Mouse (Mus musculus) MEL (cell line): ENCODE results near the gene Cul3. TPM values are rescaled to one million over a fixed set of nuclear protein-coding genes. Genes with fewer than 3 reads are reported as not detected.

ENCODE experiments used
- DNase-seq: peaks from one replicate; pipeline ENCODE4 v3.0.0; 2011; ENCODE audit warnings: low read depth, low spot score
- H3K27ac ChIP-seq: 2 replicates; pipeline ENCODE4 v1.5.1; 2012; ENCODE audit warnings: low read depth, mild to moderate bottlenecking, control low read depth, low read length, moderate library complexity; ENCODE audit not compliant: control insufficient read depth
- H3K27me3 ChIP-seq, 2 experiments: fragments of 150-350 bp in 1 of 2; sonication (generic) in 1 of 2; 2 replicates each; pipeline ENCODE4 v1.6.1; 2012; ENCODE audit warnings: low read length in 2 of 2, mild to moderate bottlenecking in 2 of 2, improper control_type of control experiment in 1 of 2, moderate library complexity in 1 of 2; ENCODE audit not compliant: insufficient read depth in 2 of 2, control insufficient read depth in 1 of 2
- H3K36me3 ChIP-seq, 2 experiments: 2 replicates each; pipeline ENCODE4 v1.6.1; 2012 to 2014; ENCODE audit warnings: low read length in 2 of 2, improper control_type of control experiment in 1 of 2, inconsistent platforms in 1 of 2, mild to moderate bottlenecking in 1 of 2; ENCODE audit not compliant: insufficient read depth in 2 of 2, control insufficient read depth in 1 of 2
- H3K4me1 ChIP-seq, 2 experiments: fragments of 150-350 bp in 1 of 2; sonication (generic) in 1 of 2; 2 replicates each; pipeline ENCODE4 v1.6.1; 2012; ENCODE audit warnings: low read length in 2 of 2, improper control_type of control experiment in 1 of 2, mild to moderate bottlenecking in 1 of 2; ENCODE audit not compliant: insufficient read depth in 2 of 2, control insufficient read depth in 1 of 2
- H3K4me3 ChIP-seq, 2 experiments: fragments of 150-350 bp in 1 of 2; sonication (generic) in 1 of 2; 2 replicates each; pipeline ENCODE4 v1.5.1; 2012; ENCODE audit warnings: low read depth in 2 of 2, low read length in 2 of 2, mild to moderate bottlenecking in 2 of 2, moderate library complexity in 2 of 2, control low read depth in 1 of 2, improper control_type of control experiment in 1 of 2; ENCODE audit not compliant: control insufficient read depth in 1 of 2, insufficient read depth in 1 of 2
- H3K79me2 ChIP-seq: 2 replicates; pipeline ENCODE4 v1.6.1; 2012; ENCODE audit warnings: mild to moderate bottlenecking, low read length, moderate library complexity; ENCODE audit not compliant: control insufficient read depth, poor library complexity, insufficient read depth
- H3K9ac ChIP-seq: 2 replicates; pipeline ENCODE4 v1.6.1; 2012; ENCODE audit warnings: low read depth, mild to moderate bottlenecking, control low read depth, low read length, moderate library complexity; ENCODE audit not compliant: control insufficient read depth, poor library complexity, severe bottlenecking
- H3K9me3 ChIP-seq: fragments of 150-350 bp; sonication (generic); replicated peaks from 2 replicates; pipeline ENCODE4 v1.6.1; 2012; ENCODE audit warnings: mild to moderate bottlenecking, low read length, improper control_type of control experiment, moderate library complexity; ENCODE audit not compliant: insufficient read depth
- CHD1 ChIP-seq: IDR thresholded peaks from 2 replicates; pipeline ENCODE4 v1.6.1; 2012; ENCODE audit warnings: low read depth, mild to moderate bottlenecking, inconsistent platforms, low read length, improper control_type of control experiment
- CHD2 ChIP-seq: IDR thresholded peaks from 2 replicates; pipeline ENCODE4 v1.6.1; 2011; ENCODE audit warnings: low read length, improper control_type of control experiment
- E2F4 ChIP-seq: IDR thresholded peaks from 2 replicates; pipeline ENCODE4 v1.6.1; 2011; ENCODE audit warnings: low read depth, low read length, improper control_type of control experiment, borderline replicate concordance
- GABPA ChIP-seq: IDR thresholded peaks from 2 replicates; pipeline ENCODE4 v1.6.1; 2012; ENCODE audit warnings: low read depth, mild to moderate bottlenecking, inconsistent platforms, low read length, improper control_type of control experiment, moderate library complexity
- JUND ChIP-seq: IDR thresholded peaks from 2 replicates; pipeline ENCODE4 v1.6.1; 2011; ENCODE audit warnings: low read depth, mild to moderate bottlenecking, improper control_type of control experiment, low read length
- MAX ChIP-seq: IDR thresholded peaks from 2 replicates; pipeline ENCODE4 v1.6.1; 2011; ENCODE audit warnings: low read length, improper control_type of control experiment
- MEF2A ChIP-seq: IDR thresholded peaks from 2 replicates; pipeline ENCODE4 v1.6.1; 2014; ENCODE audit warnings: low read depth, mild to moderate bottlenecking, inconsistent platforms, low read length, improper control_type of control experiment; ENCODE audit not compliant: poor library complexity, insufficient replicate concordance, severe bottlenecking; ENCODE audit errors: extremely low read depth
- MYB ChIP-seq: IDR thresholded peaks from 2 replicates; pipeline ENCODE4 v1.6.1; 2011; ENCODE audit warnings: mild to moderate bottlenecking, low read depth, low read length, improper control_type of control experiment
- POLR2AphosphoS5 ChIP-seq: IDR thresholded peaks from 2 replicates; pipeline ENCODE4 v1.6.1; 2012; ENCODE audit warnings: low read depth, borderline replicate concordance, mild to moderate bottlenecking, inconsistent platforms, low read length, moderate library complexity, mixed read lengths
- RAD21 ChIP-seq: IDR thresholded peaks from 2 replicates; pipeline ENCODE4 v1.6.1; 2011; ENCODE audit warnings: mild to moderate bottlenecking, low read depth, low read length, improper control_type of control experiment
- USF2 ChIP-seq, 2 experiments: IDR thresholded peaks; 2 replicates each; pipeline ENCODE4 v1.6.1; 2011 to 2012; ENCODE audit warnings: improper control_type of control experiment in 2 of 2, low read length in 2 of 2, borderline replicate concordance in 1 of 2, inconsistent platforms in 1 of 2, low read depth in 1 of 2, mild to moderate bottlenecking in 1 of 2; ENCODE audit not compliant: insufficient read depth in 1 of 2
- ZKSCAN1 ChIP-seq: IDR thresholded peaks from 2 replicates; pipeline ENCODE4 v1.6.1; 2012; ENCODE audit warnings: low read depth, mild to moderate bottlenecking, inconsistent platforms, low read length, improper control_type of control experiment, moderate library complexity
- polyA plus RNA-seq, 2 experiments: library from polyadenylated mRNA; stranded (reverse) in 1 of 2; unstranded in 1 of 2; fragments of >175 nt in 1 of 2; fragments of >200 nt in 1 of 2; gene quantifications; 2 replicates each; pipeline versions ENCODE4 v1.2.1 to v1.2.4; 2012; ENCODE audit warnings: low replicate concordance in 2 of 2, low read depth in 1 of 2; ENCODE audit not compliant: insufficient read length in 2 of 2, insufficient read depth in 1 of 2, missing spikeins in 1 of 2
- total RNA-seq: library from RNA; depleted of rRNA; stranded (reverse); fragments of 300-350 nt; gene quantifications from 2 replicates; pipeline ENCODE4 v1.2.3, GENCODE M21; 2012

Gene Cul3
- total and polyA plus RNA-seq, 3 experiments: 68.2 to 1,559 (median 90.9) TPM

DNA sequence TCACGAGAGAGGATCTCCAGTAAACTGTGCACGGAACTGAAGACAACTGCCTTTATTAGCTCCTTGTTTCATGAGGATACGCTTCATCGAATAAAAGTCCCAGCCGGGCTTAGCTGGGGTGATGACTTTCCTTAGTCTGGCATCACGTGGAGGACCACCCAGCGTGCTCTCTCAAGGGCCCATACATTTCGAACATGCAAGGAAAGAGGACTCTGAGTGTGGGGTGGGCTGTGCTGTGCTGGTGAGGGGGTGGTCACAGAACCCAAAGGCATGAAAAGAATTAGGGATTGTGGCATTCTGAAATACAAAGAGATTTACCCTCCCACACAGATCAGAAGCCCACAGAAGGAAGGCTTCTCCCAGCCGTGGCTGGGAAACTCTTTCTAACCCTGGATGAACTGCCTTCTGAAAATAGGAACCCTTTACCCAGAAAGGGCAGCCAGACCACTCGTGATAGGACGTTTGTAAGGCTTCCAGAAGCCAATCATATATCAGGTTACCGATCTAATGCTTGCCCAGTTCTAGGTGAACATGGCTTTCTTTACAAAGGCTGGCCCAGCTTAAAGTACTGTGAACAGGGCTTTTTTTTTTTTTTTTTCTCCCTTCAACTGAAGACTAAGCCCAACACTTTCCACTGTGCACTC, 100.1 kb downstream of the Cul3 start:
- Histone ChIP-seq H3K9ac (no peak overlapping the region), H3K4me1 (no peaks in the 10 kb centered on the region), H3K79me2 (no peaks in the 10 kb centered on the region), H3K36me3 (no peaks in the 10 kb centered on the region), H3K27ac (no peak overlapping the region), H3K27me3 (no peaks in the 10 kb centered on the region), H3K9me3 (no peaks in the 10 kb centered on the region), H3K4me3 (no peak overlapping the region)
- no peak for TF ChIP-seq MEF2A
- DNase-seq: no peak

DNA sequence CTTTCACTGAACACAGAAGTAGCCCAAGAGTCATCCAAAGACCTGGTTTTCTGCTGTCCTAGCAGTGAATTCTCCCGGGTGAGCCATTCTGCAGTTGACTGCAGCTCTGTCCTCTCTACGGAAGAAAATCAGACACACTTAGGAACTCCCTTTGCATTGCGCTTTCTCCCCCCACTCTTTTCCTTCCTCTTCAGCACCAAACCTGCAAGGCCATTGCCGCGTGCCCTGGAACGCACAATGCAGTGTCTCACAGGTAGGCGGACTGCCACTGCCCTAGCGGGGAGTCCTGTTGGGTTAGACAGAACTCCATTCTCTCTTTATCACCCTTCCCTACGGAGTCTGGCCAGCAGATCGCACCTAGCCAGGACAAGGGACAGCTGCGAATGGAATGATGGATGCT, 100.8 kb downstream of the Cul3 start:
- H3K9ac ChIP-seq: no peak overlapping the region
- H3K36me3 ChIP-seq: no peaks in the 10 kb centered on the region
- no peaks in the 10 kb centered on the region for H3K4me1 ChIP-seq
- no peak for DNase-seq
- no peak overlapping the region for H3K27ac ChIP-seq
- no peaks in the 10 kb centered on the region for H3K9me3 ChIP-seq
- H3K27me3 ChIP-seq: no peaks in the 10 kb centered on the region
- no peak overlapping the region for H3K4me3 ChIP-seq
- no peaks in the 10 kb centered on the region for H3K79me2 ChIP-seq
- TF ChIP-seq POLR2AphosphoS5 (no peak), MAX (no peak), CHD1 (no peak), CHD2 (no peak), USF2 (IDR thresholded peaks at IDR 0.05; ENCODE audit: borderline replicate concordance in 1 of 2, insufficient read depth in 1 of 2, low read depth in 1 of 2, low read length in 2 of 2) (no peak), ZKSCAN1 (no peak), RAD21 (no peak), GABPA (no peak), JUND (no peak), E2F4 (no peak)

DNA sequence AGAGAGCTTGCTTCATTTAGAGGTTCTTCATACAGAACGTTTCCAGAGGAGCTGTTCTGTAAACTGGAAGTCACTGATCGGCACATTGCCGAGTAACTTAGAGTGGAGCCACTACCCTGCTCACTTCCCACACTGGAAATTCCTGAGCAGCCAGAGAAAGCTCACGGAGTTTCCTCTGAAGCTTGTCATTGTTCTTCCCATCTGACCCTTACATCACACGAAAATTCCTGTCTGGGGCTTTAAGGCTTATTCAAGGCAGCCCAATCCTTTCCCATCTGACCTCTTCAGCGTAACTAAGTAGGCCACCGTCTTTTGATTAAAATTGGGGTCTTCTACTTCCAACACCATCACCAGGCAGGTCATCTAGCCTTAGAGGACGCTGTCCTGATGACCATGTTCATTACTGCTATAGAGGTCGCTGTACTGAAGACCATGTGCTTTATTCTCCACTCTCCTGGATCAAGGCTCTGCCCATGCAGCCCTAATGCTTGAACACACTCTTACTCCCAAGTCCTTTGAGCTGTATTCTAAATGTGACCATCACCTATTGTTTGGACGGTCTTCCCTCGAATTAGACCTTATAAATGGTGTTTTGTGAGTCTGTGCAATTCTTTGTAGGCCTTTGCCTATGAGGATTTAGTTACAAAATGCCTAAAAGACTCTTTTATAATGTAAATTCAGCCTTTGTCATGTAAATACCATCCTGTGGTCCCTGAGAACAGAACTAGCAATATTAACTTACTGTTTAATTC, 103.2 kb downstream of the Cul3 start:
- no peaks in the 10 kb centered on the region for H3K9me3 ChIP-seq
- no peak overlapping the region for H3K27ac ChIP-seq
- no peaks in the 10 kb centered on the region for H3K4me1 ChIP-seq
- H3K27me3 ChIP-seq: no peaks in the 10 kb centered on the region
- no peak overlapping the region for H3K9ac ChIP-seq
- TF ChIP-seq MEF2A (no peak), MYB (no peak)
- H3K36me3 ChIP-seq: no peaks in the 10 kb centered on the region
- H3K4me3 ChIP-seq: no peak overlapping the region
- no peak for DNase-seq
- no peaks in the 10 kb centered on the region for H3K79me2 ChIP-seq
